Mouse (Mus musculus) testis, adult 2 months (tissue): ENCODE measurements at regions not wholly inside any gene's neighbourhood (a gene's known extent, or its start where the extent isn't known, plus 50 kb on each side); places are given as distances from the start of the nearest gene placed in this dataset.

ENCODE experiments used
- CTCF ChIP-seq: fragments of 200-500 bp; IDR thresholded peaks from 2 replicates; pipeline ENCODE4 v1.5.1; 2012; ENCODE audit warnings: low read depth, mild to moderate bottlenecking, inconsistent platforms, low read length, moderate library complexity; ENCODE audit not compliant: control insufficient read depth, insufficient read depth, insufficient replicate concordance
- POLR2A ChIP-seq: fragments of 200-500 bp; IDR thresholded peaks from 2 replicates; pipeline ENCODE4 v1.6.1; 2012; ENCODE audit warnings: low read depth, mild to moderate bottlenecking, inconsistent platforms, low read length, moderate library complexity; ENCODE audit not compliant: control insufficient read depth

DNA sequence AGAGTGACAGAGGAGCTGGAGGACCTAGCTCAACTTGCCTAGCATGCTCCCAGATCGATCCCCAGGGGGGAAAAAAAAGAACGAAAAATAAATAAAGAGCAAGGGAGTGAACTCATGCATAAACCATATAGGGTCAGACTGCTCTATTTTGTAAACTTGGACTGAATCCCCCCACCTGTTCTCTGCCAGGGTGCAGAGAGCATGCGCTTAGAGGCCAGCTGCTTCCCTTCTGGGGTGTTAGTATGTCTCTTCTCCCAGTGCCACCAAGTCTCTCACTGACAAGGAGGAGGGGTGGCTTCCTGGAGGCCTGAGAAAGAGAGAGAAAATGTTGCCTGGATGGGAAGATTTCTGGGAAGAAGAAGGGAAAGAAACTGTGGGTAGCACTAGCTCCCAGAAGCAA, 76.1 kb downstream of the Sik1 start:
- TF ChIP-seq CTCF (no peak), POLR2A (no peak)
